In genomic region chr15:31428571-31428970, GRCm38 (mm10) we compare ENCODE assay signal across 16 mouse cellular contexts. TPM values are rescaled to one million over a fixed set of nuclear protein-coding genes. Genes with fewer than 3 reads are reported as not detected.
DNase-seq lines count a peak whose midpoint lies in the region; ATAC-seq and TF ChIP-seq lines count a peak whose summit lies in the region.
"Had no signal": no experiment of that assay in that cellular context is flagged by ENCODE, and none has a peak within 500 bp of the region (broad histone marks: within the 10 kb centered on the region; RNA-seq: fewer than 3 reads in every experiment).

No protein-coding gene starts in this region.

- no peak overlapping the region for H3K4me2 ChIP-seq in heart, postnatal 0 days (ENCODE audit: low read depth, low read length)
- H3K4me2 ChIP-seq: forebrain, embryonic 12.5 days; heart, embryonic 13.5 days; limb, embryonic 12.5 days had no signal

- H3K4me3 ChIP-seq in heart, postnatal 0 days (ENCODE audit: low read depth, low read length), result no peak overlapping the region
- H3K4me3 ChIP-seq: forebrain, embryonic 12.5 days; heart, embryonic 13.5 days; limb, embryonic 12.5 days had no signal

- H3K9me3 ChIP-seq in heart, postnatal 0 days (replicated peaks; ENCODE audit: control insufficient read depth, low read length), result no peaks in the 10 kb centered on the region
- H3K9me3 ChIP-seq: forebrain, embryonic 12.5 days; heart, embryonic 13.5 days; limb, embryonic 12.5 days had no signal

- DNase-seq in heart, postnatal 0 days (ENCODE audit: low spot score), result peak; percentile 30
- DNase-seq in heart, postnatal 4 days, result no peak
- peak; percentile 94 for DNase-seq in brain, adult 2 months (ENCODE audit: low read depth, low spot score)
- peak; percentile 23 to 29 for DNase-seq in layer of hippocampus, postnatal 10 days (ENCODE audit: low spot score in 2 of 2)
- DNase-seq in right cerebral cortex, adult 2 months (ENCODE audit: low spot score in 2 of 2), result peak; percentile 81 to 84
- no peak for DNase-seq in adrenal gland, postnatal 25 days
- no peak for DNase-seq in adrenal gland, adult (ENCODE audit: inconsistent age in 2 of 2, low spot score in 1 of 2)
- no peak for DNase-seq in embryo, embryonic 11 days
- DNase-seq: gastrocnemius, postnatal 36 days; kidney, adult 9 months; spleen, adult 18-20 months had no signal

- no peak for TF ChIP-seq EP300 in heart, postnatal 0 days (IDR thresholded peaks at IDR 0.05; ENCODE audit: low read depth)

- WGBS in heart, postnatal 0 days, result 60% methylated on average over 12 of the region's 12 CpGs

- H3K27ac ChIP-seq in heart, postnatal 0 days (ENCODE audit: low read depth), result no peak overlapping the region
- H3K27ac ChIP-seq: forebrain, embryonic 12.5 days; heart, embryonic 13.5 days; limb, embryonic 12.5 days; macrophage had no signal

- no peak for ATAC-seq in heart, postnatal 0 days (ENCODE audit: insufficient read depth, low read depth)
- ATAC-seq: hindbrain, embryonic 16.5 days had no signal

- H3K36me3 ChIP-seq in heart, postnatal 0 days (replicated peaks; ENCODE audit: control insufficient read depth, insufficient read depth, low read length), result no peaks in the 10 kb centered on the region
- H3K36me3 ChIP-seq: forebrain, embryonic 12.5 days; heart, embryonic 13.5 days; limb, embryonic 12.5 days had no signal

- TF ChIP-seq CTCF in heart, postnatal 0 days (IDR thresholded peaks at IDR 0.05; ENCODE audit: low read depth), result no peak

- no peaks in the 10 kb centered on the region for H3K27me3 ChIP-seq in heart, postnatal 0 days (ENCODE audit: control insufficient read depth, insufficient read depth, low read length)
- H3K27me3 ChIP-seq: forebrain, embryonic 12.5 days; limb, embryonic 12.5 days had no signal

- H3K9ac ChIP-seq in heart, postnatal 0 days (replicated peaks; ENCODE audit: low read depth, low read length), result no peak overlapping the region
- H3K9ac ChIP-seq: forebrain, embryonic 12.5 days; heart, embryonic 13.5 days; limb, embryonic 12.5 days had no signal

- peaks cover 3% of the 10 kb centered on the region; the same call in 1 of the 2 replicates for H3K4me1 ChIP-seq in heart, postnatal 0 days (ENCODE audit: control insufficient read depth, insufficient read depth)
- H3K4me1 ChIP-seq: heart, embryonic 13.5 days; limb, embryonic 12.5 days had no signal

RNA-seq across cellular contexts. Expression of gene Ropn1l, which starts 25.0 kb away (rescaled TPM):
- total RNA-seq in heart, postnatal 0 days (2014; rRNA removed; ENCODE audit: low replicate concordance), result 3.5 TPM in 1 of 2 replicates, not detected in the other
- polyA plus RNA-seq in heart, postnatal 0 days (2015; fragmentation: Nextera tagmentation; extraction: Ambion mirVana), result 2.4 and 2.5 TPM in 2 replicates
- total RNA-seq in heart, postnatal 4 days (2021), result under 1 TPM; 0.38 TPM
- 1 to 10 TPM in 1 of 2 experiments, under 1 TPM in 1; 0.85 to 1.6 TPM for total RNA-seq in layer of hippocampus, postnatal 10 days (2021)
- 2.0 and 3.6 TPM in 2 replicates for total RNA-seq in adrenal gland, postnatal 25 days (2021)

Comparison
In these comparisons a context has a peak if more than half of its experiments do, and no peak if none do; other contexts are left out.
1. DNase-seq: peak in heart, postnatal 0 days (single experiment), brain, adult 2 months (single experiment), layer of hippocampus, postnatal 10 days (2 of 2) and right cerebral cortex, adult 2 months (2 of 2); none in heart, postnatal 4 days (single experiment), adrenal gland, postnatal 25 days (single experiment), adrenal gland, adult (0 of 2) and embryo, embryonic 11 days (single experiment).